Mouse (Mus musculus): ENCODE results near the gene Pign.

DNA sequence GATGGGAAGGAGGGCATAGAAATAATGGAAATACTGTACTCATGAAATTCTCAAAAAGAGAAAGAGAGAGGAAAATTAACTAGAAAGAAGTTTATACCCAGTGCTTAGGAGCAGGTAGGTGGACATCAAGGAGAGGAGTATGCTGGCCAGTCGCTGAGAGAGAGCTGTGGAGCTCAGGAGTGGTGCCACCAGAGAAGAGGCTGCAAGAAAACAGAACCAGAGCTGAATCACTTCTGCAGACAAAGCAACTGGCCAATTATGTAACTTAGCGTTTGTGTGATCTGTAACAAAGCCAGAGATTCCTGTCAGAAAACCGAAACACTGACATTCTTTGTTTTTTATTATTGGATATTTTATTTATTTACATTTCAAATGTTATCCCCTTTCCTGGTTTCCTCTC is 97.4 kb downstream of the Pign start:
- TF ChIP-seq POLR2A (IDR thresholded peaks at IDR 0.05; ENCODE audit: borderline replicate concordance, insufficient read depth, low read length) = no peak
- no peak for TF ChIP-seq CTCF (IDR thresholded peaks at IDR 0.05; ENCODE audit: borderline replicate concordance, insufficient read depth, low read depth, low read length)
